Mouse (Mus musculus) lung, postnatal 10 days (tissue): ENCODE measurements around the gene D130040H23Rik.
"Not testable (repeated sequence)": the region's sequence is repeated elsewhere in the genome, so short reads cannot be mapped to it uniquely, and the experiment has no call there.

ENCODE experiments used
- DNase-seq: peaks from one replicate; pipeline ENCODE4 v3.0.0; 2021

D130040H23Rik gene

GRCm38 (mm10) chr8:69270386-69271202 lies at the start of gene D130040H23Rik:
Gene D130040H23Rik, plus strand, starts transcription at chr8:69271080.
- DNase-seq: peak; percentile 88

- DNase-seq: no peak
Observed at GRCm38 (mm10) chr8:69242541-69242940, 28.3 kb upstream of the D130040H23Rik start.

- peak; percentile 19 for DNase-seq
Observed at GRCm38 (mm10) chr8:69268525-69268924, 2.4 kb upstream of the D130040H23Rik start.

GRCm38 (mm10) chr8:69271203-69271554 lies 299 bp downstream of the D130040H23Rik start:
- DNase-seq: no peak

GRCm38 (mm10) chr8:69272435-69272834 lies 1.6 kb downstream of the D130040H23Rik start:
- no peak for DNase-seq

- no peak for DNase-seq
Observed at GRCm38 (mm10) chr8:69324771-69325170, 53.9 kb downstream of the D130040H23Rik start.

GRCm38 (mm10) chr8:69328301-69329288 lies 57.7 kb downstream of the D130040H23Rik start:
- DNase-seq: peak; percentile 86

GRCm38 (mm10) chr8:69329289-69329688 lies 58.4 kb downstream of the D130040H23Rik start:
- DNase-seq: not testable (repeated sequence)
